18 mouse cellular contexts compared by ENCODE assay signal in genomic region chr14:46596696-46597359, GRCm38 (mm10).
DNase-seq lines count a peak whose midpoint lies in the region; ATAC-seq lines count a peak whose summit lies in the region.
"Had no signal": no experiment of that assay in that cellular context is flagged by ENCODE, and none has a peak within 500 bp of the region (broad histone marks: within the 10 kb centered on the region; RNA-seq: fewer than 3 reads in every experiment).

No protein-coding gene starts in this region.

- no peak overlapping the region for H3K27ac ChIP-seq in heart, embryonic 12.5 days (ENCODE audit: poor library complexity, severe bottlenecking)
- H3K27ac ChIP-seq in intestine, embryonic 16.5 days (ENCODE audit: low read length), result no peak overlapping the region
- H3K27ac ChIP-seq in liver, embryonic 15.5 days (replicated peaks), result peak overlapping the region; percentile 91
- no peak overlapping the region for H3K27ac ChIP-seq in kidney, embryonic 15.5 days
- H3K27ac ChIP-seq: forebrain, embryonic 12.5 days; hindbrain, embryonic 15.5 days; limb, embryonic 15.5 days had no signal

- no peak overlapping the region for H3K4me3 ChIP-seq in heart, embryonic 12.5 days
- H3K4me3 ChIP-seq in intestine, embryonic 16.5 days (ENCODE audit: low read length), result no peak overlapping the region
- peak overlapping the region; percentile 32 for H3K4me3 ChIP-seq in liver, embryonic 15.5 days (replicated peaks)
- H3K4me3 ChIP-seq in kidney, embryonic 15.5 days (replicated peaks), result no peak overlapping the region
- H3K4me3 ChIP-seq: forebrain, embryonic 12.5 days; hindbrain, embryonic 15.5 days; limb, embryonic 15.5 days; megakaryocyte, embryonic 14.5 days had no signal

- no peak for DNase-seq in heart, postnatal 36 days
- peak; percentile 21 for DNase-seq in c-Kit-positive CD71-positive TER-119-positive erythroid progenitor cells, embryonic 14.5 days (ENCODE audit: low spot score)
- no peak for DNase-seq in thymus, postnatal 25 days
- DNase-seq: adrenal gland, postnatal 14 days; cerebellum, adult 8-10 months; gastrocnemius, postnatal 36 days; kidney, adult 2 months; kidney, postnatal 36 days; lung, postnatal 10 days; spleen, adult 18-20 months had no signal

- no peak overlapping the region for H3K4me2 ChIP-seq in heart, embryonic 12.5 days
- no peak overlapping the region for H3K4me2 ChIP-seq in intestine, embryonic 16.5 days (ENCODE audit: low read depth, low read length)
- H3K4me2 ChIP-seq in liver, embryonic 15.5 days, result peak overlapping the region; percentile 59
- no peak overlapping the region for H3K4me2 ChIP-seq in kidney, embryonic 15.5 days
- H3K4me2 ChIP-seq: forebrain, embryonic 12.5 days; hindbrain, embryonic 15.5 days; limb, embryonic 15.5 days had no signal

- intact Hi-C loops in heart, postnatal 36 days (cut with DNase I), result no loop called here

- no peaks in the 10 kb centered on the region for H3K27me3 ChIP-seq in heart, embryonic 12.5 days (replicated peaks)
- no peaks in the 10 kb centered on the region for H3K27me3 ChIP-seq in intestine, embryonic 16.5 days (replicated peaks; ENCODE audit: control insufficient read depth, insufficient read depth, low read length)
- no peaks in the 10 kb centered on the region for H3K27me3 ChIP-seq in liver, embryonic 15.5 days
- H3K27me3 ChIP-seq in kidney, embryonic 15.5 days, result no peaks in the 10 kb centered on the region
- H3K27me3 ChIP-seq: forebrain, embryonic 12.5 days; hindbrain, embryonic 15.5 days; limb, embryonic 15.5 days; megakaryocyte, embryonic 14.5 days had no signal

- H3K36me3 ChIP-seq in heart, embryonic 12.5 days, result no peaks in the 10 kb centered on the region
- H3K36me3 ChIP-seq in intestine, embryonic 16.5 days (ENCODE audit: control insufficient read depth, insufficient read depth, low read length), result no peaks in the 10 kb centered on the region
- H3K36me3 ChIP-seq in liver, embryonic 15.5 days (replicated peaks), result no peaks in the 10 kb centered on the region
- H3K36me3 ChIP-seq in kidney, embryonic 15.5 days, result no peaks in the 10 kb centered on the region
- H3K36me3 ChIP-seq: forebrain, embryonic 12.5 days; hindbrain, embryonic 15.5 days; limb, embryonic 15.5 days had no signal

- H3K4me1 ChIP-seq in heart, embryonic 12.5 days (replicated peaks), result no peaks in the 10 kb centered on the region
- H3K4me1 ChIP-seq in intestine, embryonic 16.5 days (ENCODE audit: control insufficient read depth, insufficient read depth, low read length), result no peaks in the 10 kb centered on the region
- H3K4me1 ChIP-seq in liver, embryonic 15.5 days (replicated peaks), result peaks cover 30% of the 10 kb centered on the region
- peaks cover 22% of the 10 kb centered on the region for H3K4me1 ChIP-seq in kidney, embryonic 15.5 days
- H3K4me1 ChIP-seq: forebrain, embryonic 12.5 days; hindbrain, embryonic 15.5 days; limb, embryonic 15.5 days; megakaryocyte, embryonic 14.5 days had no signal

- H3K9ac ChIP-seq in heart, embryonic 12.5 days, result no peak overlapping the region
- no peak overlapping the region for H3K9ac ChIP-seq in intestine, embryonic 16.5 days (ENCODE audit: low read depth, low read length)
- peak overlapping the region; percentile 35; the same call in 1 of the 2 replicates for H3K9ac ChIP-seq in liver, embryonic 15.5 days
- no peak overlapping the region for H3K9ac ChIP-seq in kidney, embryonic 15.5 days
- H3K9ac ChIP-seq: forebrain, embryonic 12.5 days; hindbrain, embryonic 15.5 days; limb, embryonic 15.5 days had no signal

- ATAC-seq in heart, embryonic 12.5 days (ENCODE audit: insufficient number of reproducible peaks, low FRiP score), result peak; percentile 82
- peak; percentile 59; the same call in 1 of the 2 replicates for ATAC-seq in intestine, embryonic 16.5 days
- ATAC-seq in liver, embryonic 15.5 days (ENCODE audit: insufficient read depth), result peak; percentile 100
- ATAC-seq in kidney, embryonic 15.5 days (replicated peaks; ENCODE audit: low FRiP score), result no peak; the same call in 1 of the 2 replicates

- H3K9me3 ChIP-seq in heart, embryonic 12.5 days (replicated peaks), result 0 out of 2 replicates have a peak, but pooled peaks cover 2% of the 10 kb centered on the region
- H3K9me3 ChIP-seq in intestine, embryonic 16.5 days (ENCODE audit: control insufficient read depth, low read length), result no peaks in the 10 kb centered on the region
- H3K9me3 ChIP-seq in liver, embryonic 15.5 days (replicated peaks), result no peaks in the 10 kb centered on the region
- H3K9me3 ChIP-seq in kidney, embryonic 15.5 days (replicated peaks), result no peaks in the 10 kb centered on the region
- H3K9me3 ChIP-seq: forebrain, embryonic 12.5 days; hindbrain, embryonic 15.5 days; limb, embryonic 15.5 days had no signal

- 58% methylated on average over 7 of the region's 7 CpGs for WGBS in heart, embryonic 12.5 days
- 79% methylated on average over 7 of the region's 7 CpGs for WGBS in intestine, embryonic 16.5 days
- 21% methylated on average over 7 of the region's 7 CpGs for WGBS in liver, embryonic 15.5 days (ENCODE audit: insufficient replicate concordance)
- WGBS in kidney, embryonic 15.5 days, result 84% methylated on average over 7 of the region's 7 CpGs
